Mouse (Mus musculus) left cerebral cortex, adult 2 months (tissue): ENCODE measurements around the gene Cox14. TPM values are rescaled to one million over a fixed set of nuclear protein-coding genes. Genes with fewer than 3 reads are reported as not detected.
"Not testable (repeated sequence)": the region's sequence is repeated elsewhere in the genome, so short reads cannot be mapped to it uniquely, and the experiment has no call there.

Source experiments
- DNase-seq, 2 experiments: peaks; one replicate each; pipeline ENCODE4 v3.0.0; 2021 to 2022; ENCODE audit warnings: low spot score in 2 of 2, mixed read lengths in 1 of 2; ENCODE audit errors: extremely low spot score in 1 of 2
- H3K27ac ChIP-seq: fragments of 200-600 bp; 2 replicates; pipeline ENCODE4 v1.8.1; 2022
- H3K4me3 ChIP-seq: fragments of 200-600 bp; 2 replicates; pipeline ENCODE4 v1.8.1; 2022
- CTCF ChIP-seq: fragments of 200-600 bp; IDR thresholded peaks from 2 replicates; pipeline ENCODE4 v1.8.1; 2022; ENCODE audit warnings: antibody characterized with exemption, mild to moderate bottlenecking, moderate library complexity
- intact Hi-C: fragments of 180-260 bp; cut with DNase I; formaldehyde crosslinking; loops from one replicate; pipeline ENCODE4 v1.15.1; 2025
- total RNA-seq, 2 experiments: library from RNA; stranded (reverse); gene quantifications; 2 replicates each; pipeline ENCODE4 v1.2.3; 2021

Cox14 gene
- total RNA-seq, 2 experiments from 2014 or later, result 113 to 123 TPM

DNA sequence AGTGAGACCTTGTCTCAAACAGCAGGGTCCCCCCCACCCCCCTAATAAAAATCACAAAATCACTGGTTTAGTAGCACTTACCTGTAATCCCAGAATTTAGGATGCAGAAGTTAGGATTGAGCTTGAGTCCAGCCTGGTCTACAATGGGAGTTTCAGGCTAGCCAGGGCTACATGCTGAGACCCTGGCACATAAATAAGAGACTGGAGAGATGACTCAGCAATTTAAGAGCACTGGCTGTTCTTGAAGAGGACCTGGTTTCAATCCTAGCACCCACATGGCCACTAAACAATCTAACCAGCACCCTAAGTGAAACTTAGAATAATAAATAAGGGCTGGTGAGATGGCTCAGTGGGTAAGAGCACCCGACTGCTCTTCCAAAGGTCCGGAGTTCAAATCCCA, 5.7 kb downstream of the Cox14 start:
- no peak for DNase-seq
- H3K27ac ChIP-seq, result no peak overlapping the region
- H3K4me3 ChIP-seq, result no peak overlapping the region
- TF ChIP-seq CTCF, result no peak
- intact Hi-C loops, result loop anchor here (5.0 kb wide), 1 partner anchor 171 kb away; no protein-coding TSS in a partner anchor

DNA sequence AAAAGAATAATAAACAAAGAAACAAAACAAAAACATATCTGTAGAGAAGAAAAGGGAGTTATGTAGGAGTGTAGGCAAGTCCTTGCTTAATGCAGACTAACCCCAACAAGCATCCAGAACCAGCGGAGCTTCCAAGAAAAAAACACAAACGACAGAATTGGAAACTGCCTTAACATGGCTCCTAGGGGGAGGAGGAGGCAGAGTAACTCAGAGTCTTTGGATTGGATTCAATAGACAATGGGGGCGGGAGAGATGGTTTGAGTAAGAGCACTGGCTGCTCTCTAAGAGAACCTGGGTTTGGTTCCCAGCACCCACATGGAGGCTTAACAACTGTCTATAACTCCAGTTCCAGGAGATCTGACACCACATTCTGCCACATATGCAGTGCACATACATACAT, 6.3 kb downstream of the Cox14 start:
- Histone ChIP-seq H3K27ac (no peak overlapping the region), H3K4me3 (no peak overlapping the region)
- TF ChIP-seq CTCF, result no peak
- no peak for DNase-seq
- intact Hi-C loops, result loop anchor here (5.0 kb wide), 1 partner anchor 171 kb away; no protein-coding TSS in a partner anchor

DNA sequence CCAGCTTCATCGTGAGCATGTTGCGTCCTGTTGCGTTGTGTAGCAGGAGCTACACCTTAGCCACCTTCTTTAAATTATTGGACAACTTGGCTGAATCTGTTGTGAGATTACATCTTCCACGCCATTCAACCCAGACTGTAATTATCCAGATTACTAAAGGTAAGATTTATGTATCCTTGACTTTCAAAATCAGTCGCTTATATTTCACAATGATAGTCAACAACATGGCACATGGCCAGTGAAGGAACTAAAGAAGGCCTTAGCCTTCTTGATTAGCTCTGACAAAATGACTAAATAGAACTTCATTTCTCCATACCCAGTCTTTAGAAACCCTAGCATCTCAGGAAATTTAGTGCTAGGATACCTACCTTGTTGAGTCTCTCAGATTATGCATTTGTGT, 7.8 kb downstream of the Cox14 start:
- Histone ChIP-seq H3K27ac (no peak overlapping the region), H3K4me3 (no peak overlapping the region)
- no peak for DNase-seq
- intact Hi-C loops, result loop anchor here (5.0 kb wide), 1 partner anchor 169 kb away; no protein-coding TSS in a partner anchor
- TF ChIP-seq CTCF, result no peak

DNA sequence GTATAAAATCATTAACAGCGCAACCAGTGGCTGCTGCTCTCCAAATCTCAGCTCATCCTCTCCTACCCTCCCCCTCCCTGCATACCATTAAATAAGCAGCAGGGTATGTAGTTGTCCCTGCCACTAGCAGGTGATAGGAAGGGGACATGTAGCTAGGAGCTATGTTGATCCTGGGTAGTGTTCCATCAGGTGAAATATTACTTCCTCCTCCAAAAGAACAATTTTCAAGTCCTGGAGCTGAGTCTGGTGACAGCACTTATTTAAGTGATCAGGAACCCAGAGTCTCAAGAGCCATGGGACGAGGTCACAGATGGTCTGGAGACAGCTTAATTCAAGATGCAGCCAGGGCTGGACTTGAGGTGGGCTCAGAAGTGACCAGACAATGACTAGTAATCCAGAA, 10.2 kb downstream of the Cox14 start:
- peak; percentile 100 for DNase-seq
- Histone ChIP-seq H3K27ac (no peak overlapping the region), H3K4me3 (no peak overlapping the region)
- peak; percentile 33 for TF ChIP-seq CTCF
- intact Hi-C loops, result no loop called here

DNA sequence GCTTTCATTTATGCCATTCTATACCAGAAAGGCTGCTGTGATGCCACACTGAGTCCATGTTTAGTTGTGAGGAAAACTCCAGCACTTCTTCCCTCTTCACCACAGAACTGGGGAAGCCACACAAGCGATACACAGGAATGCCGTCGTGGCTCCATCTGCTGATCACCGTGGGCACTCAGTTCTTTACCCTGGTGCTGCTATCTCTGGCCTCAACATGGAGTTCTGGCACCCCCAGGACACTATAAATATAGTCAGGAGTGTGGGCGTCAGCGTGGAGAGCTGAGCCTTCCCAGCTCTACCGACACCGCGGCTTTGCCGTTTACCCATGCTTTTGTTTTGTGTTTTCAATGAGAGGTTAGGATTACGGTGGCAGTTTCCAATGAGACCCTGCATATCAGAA, 11.3 kb downstream of the Cox14 start:
- intact Hi-C loops, result no loop called here
- no peak for TF ChIP-seq CTCF
- Histone ChIP-seq H3K27ac (no peak overlapping the region), H3K4me3 (no peak overlapping the region)
- DNase-seq, result no peak

DNA sequence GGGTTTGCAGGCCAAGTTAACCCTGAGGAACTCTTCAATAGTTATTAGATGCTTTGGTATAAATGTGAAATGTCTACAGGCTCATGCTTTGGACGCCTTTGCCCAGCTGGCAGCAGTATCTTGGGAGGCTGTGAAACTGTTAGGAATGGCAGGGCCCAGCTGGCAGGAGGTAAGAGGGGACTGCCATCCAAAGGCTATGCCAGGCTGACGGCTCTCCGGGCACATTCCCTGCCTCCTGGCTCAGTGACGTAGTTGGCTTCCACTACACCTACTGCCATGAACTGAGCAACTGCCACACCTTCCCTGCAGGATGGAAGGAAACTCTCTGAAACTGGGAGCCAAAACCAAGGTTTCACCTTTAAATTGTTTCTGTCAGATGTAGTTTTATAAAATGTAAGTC, 14.8 kb downstream of the Cox14 start:
- intact Hi-C loops, result no loop called here
- no peak overlapping the region for H3K27ac ChIP-seq
- no peak overlapping the region for H3K4me3 ChIP-seq
- no peak for TF ChIP-seq CTCF
- DNase-seq, result no peak

DNA sequence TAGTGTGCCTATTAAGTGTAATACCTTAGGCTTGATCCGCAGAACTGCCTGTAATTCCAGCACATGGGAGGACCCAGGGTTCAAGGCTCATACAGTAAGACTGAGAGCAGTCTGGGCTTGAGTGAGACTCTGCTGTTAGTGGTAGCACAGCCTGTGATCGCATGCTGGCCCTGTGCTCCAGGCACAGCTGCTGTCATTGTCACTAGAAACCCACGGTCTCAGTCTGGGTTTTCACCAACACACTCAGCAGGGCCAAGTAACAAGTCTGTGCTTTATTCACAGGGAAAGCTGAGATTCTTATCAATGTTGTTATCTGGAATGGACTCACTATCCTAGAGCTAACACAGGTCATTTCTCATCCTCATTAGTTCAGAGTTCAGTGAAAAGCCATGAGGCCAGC, 28.8 kb downstream of the Cox14 start:
- TF ChIP-seq CTCF, result no peak
- intact Hi-C loops, result no loop called here
- no peak for DNase-seq
- Histone ChIP-seq H3K27ac (no peak overlapping the region), H3K4me3 (no peak overlapping the region)

DNA sequence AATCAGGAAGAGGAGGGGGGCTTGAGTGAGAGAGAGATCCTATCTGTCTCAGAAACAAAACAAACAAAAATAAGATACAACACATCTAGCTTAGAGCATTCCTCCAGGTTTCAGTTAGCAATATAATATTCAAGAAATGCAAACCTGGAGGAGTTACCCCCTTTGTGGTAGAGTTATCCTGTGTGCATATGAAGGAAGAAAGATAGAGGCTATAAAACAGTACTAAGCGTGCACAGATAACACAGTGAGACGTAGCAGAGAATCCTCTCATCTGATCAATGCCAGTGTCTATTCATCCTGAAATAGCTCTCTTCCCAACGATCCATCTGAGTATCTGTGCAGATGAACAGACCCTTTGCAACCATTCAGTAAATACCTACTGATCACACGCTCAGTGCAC, 42.0 kb downstream of the Cox14 start:
- no peak for DNase-seq
- no peak for TF ChIP-seq CTCF
- Histone ChIP-seq H3K27ac (no peak overlapping the region), H3K4me3 (no peak overlapping the region)
- intact Hi-C loops, result no loop called here

DNA sequence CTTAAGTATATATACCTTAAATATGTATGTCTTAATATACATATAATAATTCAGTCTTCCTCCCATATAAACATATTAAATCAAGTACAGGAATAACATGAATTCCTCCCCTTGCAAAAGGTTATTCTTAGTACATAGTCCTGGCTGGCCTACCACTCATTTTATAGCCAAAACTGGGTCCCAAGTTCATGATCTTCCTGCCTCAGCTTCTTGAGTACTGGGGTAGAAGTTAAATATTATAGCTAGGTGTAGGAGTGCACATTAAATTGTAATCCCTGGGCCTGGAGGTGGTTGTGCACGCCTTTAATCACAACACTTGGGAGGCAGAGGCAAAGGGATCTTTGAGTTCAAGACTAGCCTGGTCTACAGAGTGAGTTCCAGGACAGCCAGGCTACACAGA, 43.3 kb downstream of the Cox14 start:
- intact Hi-C loops, result no loop called here
- H3K27ac ChIP-seq, result no peak overlapping the region
- no peak for DNase-seq
- H3K4me3 ChIP-seq, result no peak overlapping the region
- TF ChIP-seq CTCF, result no peak

DNA sequence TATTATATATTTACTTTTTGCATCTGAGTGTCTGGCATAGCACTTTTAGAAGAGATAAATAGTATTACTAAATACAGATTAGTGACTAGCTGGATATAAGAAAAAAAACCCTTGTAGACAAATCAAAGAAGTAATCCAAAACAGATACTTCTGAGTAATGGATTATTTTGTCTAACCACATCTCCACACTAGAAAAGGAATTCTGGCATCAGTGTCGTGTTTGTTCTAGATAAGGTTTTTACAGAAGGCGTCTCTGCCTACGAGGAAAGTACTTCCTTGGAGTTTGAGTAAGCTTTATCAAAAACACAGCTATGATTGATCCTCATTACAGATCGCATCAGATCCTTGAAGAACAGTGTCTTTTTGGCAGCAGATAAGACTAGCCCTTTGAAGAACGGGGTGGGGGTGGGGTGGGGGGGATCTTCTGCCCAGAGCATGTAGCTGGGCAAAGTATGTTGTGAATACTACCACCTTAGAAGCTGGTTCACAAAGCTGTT, 45.6 kb downstream of the Cox14 start:
- no peak for TF ChIP-seq CTCF
- intact Hi-C loops, result loop anchor here (5.0 to 10.0 kb wide), 2 partner anchors 274 to 356 kb away; no protein-coding TSS in a partner anchor
- no peak for DNase-seq
- Histone ChIP-seq H3K4me3 (peak overlapping the region; percentile 72), H3K27ac (peak overlapping the region; percentile 93; the same call in 1 of the 2 replicates)

DNA sequence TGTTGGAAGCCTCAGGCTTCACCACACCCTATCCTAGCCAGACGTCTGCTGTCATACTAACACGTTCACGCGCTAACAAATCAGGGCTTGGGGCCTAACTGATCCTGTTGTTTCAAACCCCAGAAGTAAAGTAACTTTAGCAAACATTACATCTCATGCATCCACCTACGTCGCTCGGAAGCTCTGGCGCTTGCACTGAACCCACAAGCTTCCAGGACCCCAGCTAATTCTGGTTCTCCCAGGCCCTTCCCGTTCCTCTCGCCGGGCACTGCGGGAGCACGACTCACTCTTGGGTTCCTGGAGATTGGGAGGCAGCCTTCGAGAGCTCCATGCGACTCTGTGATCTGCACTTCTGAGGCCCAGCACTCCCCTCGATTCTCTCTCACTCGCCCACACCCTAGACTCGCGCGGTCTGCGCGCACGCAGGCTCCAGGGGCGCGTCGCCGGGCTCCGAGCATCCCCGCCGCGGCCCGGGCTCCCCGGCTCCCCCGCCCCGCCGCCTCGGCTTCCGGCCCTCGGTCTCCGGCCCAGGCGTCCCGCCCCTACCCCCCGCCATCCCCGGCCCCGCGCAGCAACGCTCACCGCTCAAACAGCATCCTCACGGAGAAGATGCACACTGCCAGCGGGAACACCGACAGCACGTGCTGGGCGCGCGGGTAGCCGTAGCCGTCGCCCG, 46.3 kb downstream of the Cox14 start:
- Histone ChIP-seq H3K27ac (peak overlapping the region; percentile 93), H3K4me3 (peak overlapping the region; percentile 72)
- DNase-seq, result peak; percentile 52 to 59
- intact Hi-C loops, result loop anchor here (1.0 to 10.0 kb wide), 3 partner anchors 46 to 357 kb away; partner anchors contain the start of gene Cox14
- TF ChIP-seq CTCF, result no peak

DNA sequence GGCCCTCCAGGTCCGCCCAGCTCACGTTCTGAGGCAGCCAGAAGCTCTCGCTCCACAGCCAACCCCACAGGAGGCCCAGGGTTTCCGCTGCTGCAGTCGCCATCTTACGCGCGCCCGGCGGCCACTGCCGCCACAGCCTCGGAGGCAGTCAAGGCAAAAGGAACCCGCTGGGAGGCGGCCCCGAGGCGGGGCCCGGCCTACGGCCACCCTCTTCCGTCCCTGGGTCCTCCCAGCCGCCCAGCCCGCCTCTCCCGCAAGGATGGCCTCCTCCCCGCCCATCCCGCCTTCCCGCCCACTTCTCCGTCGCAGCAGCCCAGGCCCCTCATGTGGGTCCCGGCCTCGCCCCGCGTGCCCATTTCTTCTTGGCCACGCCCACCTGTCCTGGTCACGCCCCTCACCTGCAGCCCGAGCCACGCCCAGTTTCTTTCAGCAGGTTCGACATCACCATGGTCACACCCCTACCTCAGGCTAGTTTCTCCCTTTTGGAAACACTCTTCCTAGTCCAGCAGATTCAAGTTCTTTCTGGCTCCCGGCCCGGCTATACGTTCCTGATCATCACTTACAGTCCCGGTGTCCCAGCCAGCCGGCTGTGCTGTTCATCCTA, 47.0 kb downstream of the Cox14 start:
- intact Hi-C loops, result loop anchor here (1.0 to 10.0 kb wide), 3 partner anchors 47 to 358 kb away; partner anchors contain the start of gene Cox14
- TF ChIP-seq CTCF, result no peak; the same call in 1 of the 2 replicates
- peak; percentile 83 to 85 for DNase-seq
- peak overlapping the region; percentile 72 for H3K4me3 ChIP-seq
- H3K27ac ChIP-seq, result peak overlapping the region; percentile 93

DNA sequence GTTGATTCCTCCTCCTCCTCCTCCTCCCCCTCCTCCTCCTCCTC, 47.3 kb downstream of the Cox14 start, which contains the start of gene Cers5:
Gene Cers5, minus strand, starts transcription at position 5 of the 44 bp plus-strand sequence.
- intact Hi-C loops, result loop anchor here (1.0 to 10.0 kb wide), 3 partner anchors 47 to 358 kb away; partner anchors contain the start of gene Cox14
- peak within 1 kb of the TSS; percentile 72 for H3K4me3 ChIP-seq
- DNase-seq, result not testable (repeated sequence)
- H3K27ac ChIP-seq, result peak within 1 kb of the TSS; percentile 93
